Mouse (Mus musculus) ES-E14 (cell line): ENCODE data around the gene Mcm3ap.

Experiments used
- CHD2 ChIP-seq: IDR thresholded peaks from 2 replicates; pipeline ENCODE4 v1.6.1; 2014; ENCODE audit warnings: mild to moderate bottlenecking, low read depth, low read length, inconsistent platforms
- HCFC1 ChIP-seq: IDR thresholded peaks from 2 replicates; pipeline ENCODE4 v1.6.1; 2012; ENCODE audit warnings: low read length, inconsistent platforms, borderline replicate concordance; ENCODE audit not compliant: insufficient read depth
- MAFK ChIP-seq: IDR thresholded peaks from 2 replicates; pipeline ENCODE4 v1.6.1; 2014; ENCODE audit warnings: mild to moderate bottlenecking, low read depth, low read length, inconsistent platforms; ENCODE audit not compliant: insufficient read depth
- ZC3H11A ChIP-seq: IDR thresholded peaks from 2 replicates; pipeline ENCODE4 v1.6.1; 2012; ENCODE audit warnings: low read depth, mild to moderate bottlenecking, inconsistent platforms, low read length, borderline replicate concordance
- ZNF384 ChIP-seq: IDR thresholded peaks from 2 replicates; pipeline ENCODE4 v1.6.1; 2012; ENCODE audit warnings: low read depth, low read length, inconsistent platforms

DNA sequence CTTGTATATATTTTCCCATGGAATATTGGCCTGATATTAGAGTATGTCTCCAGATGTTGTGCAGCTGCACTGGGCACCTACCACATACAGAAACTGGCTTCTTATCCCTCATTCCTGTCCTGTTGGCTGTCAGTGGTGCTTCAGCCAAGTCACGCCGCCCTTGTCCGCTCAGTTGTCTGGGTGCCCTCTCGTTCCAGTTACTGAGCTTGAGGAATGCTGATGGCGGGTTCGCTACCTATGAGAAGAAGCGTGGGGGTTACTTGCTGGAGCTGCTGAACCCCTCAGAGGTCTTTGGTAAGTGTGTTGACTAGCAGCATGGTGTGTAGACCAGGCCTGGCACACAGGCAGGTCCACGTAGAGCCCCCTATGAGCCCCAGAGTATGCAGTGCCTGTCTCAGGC lies 77.8 kb downstream of the Mcm3ap start:
- TF ChIP-seq HCFC1 (no peak), CHD2 (no peak), ZNF384 (no peak), ZC3H11A (no peak), MAFK (no peak)
